Mouse (Mus musculus): ENCODE measurements around the gene Adgrg3. TPM values are rescaled to one million over a fixed set of nuclear protein-coding genes. Genes with fewer than 3 reads are reported as not detected.
A peak's percentile ranks its signal among the peaks of the same experiment; 100 is the strongest.

Adgrg3 gene
- polyA plus RNA-seq, 1 experiment from 2014 or later, result 0.61 TPM

DNA sequence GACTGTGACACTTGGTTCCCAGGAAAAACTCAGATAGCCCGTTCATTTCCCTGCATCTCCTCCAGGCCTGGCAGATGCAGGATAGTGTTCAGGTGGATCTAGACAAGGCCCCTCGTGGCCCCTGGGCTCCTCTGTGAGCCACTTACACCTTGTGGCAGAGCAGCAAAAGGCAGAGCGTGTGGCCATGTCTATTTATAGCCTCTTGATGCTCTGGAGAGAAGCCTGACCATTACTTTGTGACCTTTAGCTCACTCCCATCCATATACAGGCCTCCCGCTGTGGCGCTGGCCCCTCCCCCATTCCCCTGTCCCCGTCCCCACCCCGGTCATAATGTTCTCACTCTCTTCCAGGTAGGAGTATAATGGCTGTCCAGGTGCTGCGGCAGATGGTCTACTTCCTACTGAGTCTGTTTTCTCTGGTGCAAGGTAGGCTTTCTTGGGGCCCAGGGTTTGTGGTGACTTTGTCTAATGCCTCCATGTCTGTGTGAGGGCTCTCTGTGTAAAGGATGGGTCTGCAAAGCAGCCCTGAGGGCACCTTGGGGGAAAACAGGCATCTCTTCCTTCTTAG is 15.3 kb upstream of the Adgrg3 start:
- Histone ChIP-seq H3K4me3 (ENCODE audit: low read depth, low read length) (no peak overlapping the region), H3K27ac (replicated peaks) (0 out of 2 replicates have a peak overlapping the region, but pooled peaks have one; percentile 8), H3K4me2 (replicated peaks; ENCODE audit: low read depth) (no peak overlapping the region), H3K9me3 (ENCODE audit: control insufficient read depth, low read length) (no peaks in the 10 kb centered on the region), H3K27me3 (ENCODE audit: control insufficient read depth, insufficient read depth, low read length) (no peaks in the 10 kb centered on the region), H3K9ac (ENCODE audit: low read length) (no peak overlapping the region), H3K36me3 (ENCODE audit: control insufficient read depth, insufficient read depth, low read length) (peaks cover 3% of the 10 kb centered on the region; the same call in 1 of the 2 replicates), H3K4me1 (replicated peaks; ENCODE audit: control insufficient read depth, insufficient read depth) (0 out of 2 replicates have a peak, but pooled peaks cover 2% of the 10 kb centered on the region)
- TF ChIP-seq EP300 (optimal IDR thresholded peaks at IDR 0.05), result no peak
- DNase-seq (ENCODE audit: low spot score) (no peak), ATAC-seq (ENCODE audit: low FRiP score, low TSS enrichment) (no peak)
- 41% methylated on average over 8 of the region's 8 CpGs for WGBS

DNA sequence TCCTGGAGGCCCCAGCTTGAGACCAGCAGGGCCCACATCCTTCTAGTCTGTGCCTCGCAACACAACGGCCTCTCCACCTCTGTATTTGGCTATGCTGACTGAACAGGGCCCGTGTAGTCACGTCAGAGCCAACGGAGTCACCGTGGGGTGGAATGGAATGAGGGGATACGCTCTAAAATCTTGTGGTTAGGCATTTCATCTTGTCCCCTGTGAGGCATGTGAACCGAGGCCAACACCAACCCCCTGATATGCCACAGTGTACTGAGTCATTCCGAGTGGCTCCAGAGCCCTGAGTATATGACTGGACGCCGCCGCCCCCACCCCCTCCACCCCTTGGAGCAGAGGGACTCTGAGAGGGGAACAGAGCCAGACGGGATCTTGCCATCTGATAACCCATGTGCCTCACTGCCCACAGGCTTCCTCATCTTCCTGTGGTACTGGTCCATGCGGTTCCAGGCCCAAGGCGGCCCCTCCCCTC is 5.0 kb upstream of the Adgrg3 start:
- TF ChIP-seq CTCF (IDR thresholded peaks at IDR 0.05; ENCODE audit: low read depth) (no peak), EP300 (optimal IDR thresholded peaks at IDR 0.05) (no peak)
- Histone ChIP-seq H3K9me3 (ENCODE audit: control insufficient read depth, low read length) (no peaks in the 10 kb centered on the region), H3K4me3 (ENCODE audit: low read depth, low read length) (no peak overlapping the region), H3K9ac (ENCODE audit: low read length) (no peak overlapping the region), H3K4me1 (replicated peaks; ENCODE audit: control insufficient read depth, insufficient read depth) (no peaks in the 10 kb centered on the region), H3K4me2 (replicated peaks; ENCODE audit: low read depth) (no peak overlapping the region), H3K27me3 (ENCODE audit: control insufficient read depth, insufficient read depth, low read length) (no peaks in the 10 kb centered on the region), H3K27ac (replicated peaks) (no peak overlapping the region), H3K36me3 (ENCODE audit: control insufficient read depth, insufficient read depth, low read length) (no peaks in the 10 kb centered on the region; the same call in 1 of the 2 replicates)
- DNase-seq (ENCODE audit: low spot score) (no peak), ATAC-seq (ENCODE audit: low FRiP score, low TSS enrichment) (no peak)
- WGBS, result 83% methylated on average over 15 of the region's 15 CpGs

DNA sequence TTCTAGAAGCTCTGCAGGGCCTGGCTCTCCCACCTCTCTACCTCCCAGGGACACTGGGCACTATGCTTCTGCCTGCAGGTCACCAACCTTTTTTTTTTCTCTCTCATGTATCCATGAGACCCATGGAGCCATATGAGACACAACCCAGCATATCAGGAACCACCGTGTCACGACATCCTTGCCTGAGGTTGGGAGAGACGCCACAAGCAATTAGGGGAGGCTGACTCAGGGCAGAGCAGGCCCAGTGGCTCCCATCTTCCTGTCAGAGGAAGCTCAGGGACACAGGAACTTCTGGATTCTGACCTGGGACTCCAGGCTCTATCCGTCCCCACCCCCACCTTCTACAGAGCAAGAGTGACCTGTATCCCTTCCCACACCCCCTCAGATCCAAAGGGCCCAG is 1.6 kb upstream of the Adgrg3 start:
- DNase-seq (ENCODE audit: low spot score) (no peak), ATAC-seq (ENCODE audit: low FRiP score, low TSS enrichment) (no peak)
- H3K36me3 ChIP-seq (ENCODE audit: control insufficient read depth, insufficient read depth, low read length), result no peaks in the 10 kb centered on the region
- TF ChIP-seq CTCF (IDR thresholded peaks at IDR 0.05; ENCODE audit: low read depth) (no peak), EP300 (optimal IDR thresholded peaks at IDR 0.05) (no peak)
- H3K27me3 ChIP-seq (ENCODE audit: control insufficient read depth, insufficient read depth, low read length), result no peaks in the 10 kb centered on the region
- H3K9ac ChIP-seq (ENCODE audit: low read length), result no peak overlapping the region
- H3K4me3 ChIP-seq (ENCODE audit: low read depth, low read length), result no peak overlapping the region
- H3K4me2 ChIP-seq (replicated peaks; ENCODE audit: low read depth), result no peak overlapping the region
- H3K9me3 ChIP-seq (ENCODE audit: control insufficient read depth, low read length), result no peaks in the 10 kb centered on the region
- no peak overlapping the region for H3K27ac ChIP-seq (replicated peaks)
- WGBS, result 79% methylated on average over 4 of the region's 4 CpGs
- H3K4me1 ChIP-seq (replicated peaks; ENCODE audit: control insufficient read depth, insufficient read depth), result no peaks in the 10 kb centered on the region

DNA sequence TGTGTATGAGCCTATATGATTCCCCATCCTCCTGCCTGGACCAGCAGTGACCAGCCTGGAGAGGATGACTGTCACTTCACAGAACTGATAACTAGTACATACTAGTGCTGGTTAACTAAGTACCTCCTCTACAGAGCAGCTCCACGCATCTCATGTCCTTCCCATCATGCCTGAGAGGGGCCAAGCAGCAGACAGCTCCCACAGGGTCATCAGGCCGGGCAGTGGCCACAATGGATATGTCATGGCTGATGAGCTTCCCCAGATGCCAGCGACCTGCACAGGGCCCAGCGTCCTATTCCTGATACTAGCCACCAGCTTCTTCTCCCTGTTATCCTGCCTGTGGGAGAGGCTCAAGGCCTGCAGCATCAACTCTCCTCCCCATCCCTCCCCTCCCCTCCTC is 808 bp upstream of the Adgrg3 start:
- H3K4me3 ChIP-seq (ENCODE audit: low read depth, low read length), result no peak overlapping the region
- WGBS, result 73% methylated on average over 4 of the region's 4 CpGs

DNA sequence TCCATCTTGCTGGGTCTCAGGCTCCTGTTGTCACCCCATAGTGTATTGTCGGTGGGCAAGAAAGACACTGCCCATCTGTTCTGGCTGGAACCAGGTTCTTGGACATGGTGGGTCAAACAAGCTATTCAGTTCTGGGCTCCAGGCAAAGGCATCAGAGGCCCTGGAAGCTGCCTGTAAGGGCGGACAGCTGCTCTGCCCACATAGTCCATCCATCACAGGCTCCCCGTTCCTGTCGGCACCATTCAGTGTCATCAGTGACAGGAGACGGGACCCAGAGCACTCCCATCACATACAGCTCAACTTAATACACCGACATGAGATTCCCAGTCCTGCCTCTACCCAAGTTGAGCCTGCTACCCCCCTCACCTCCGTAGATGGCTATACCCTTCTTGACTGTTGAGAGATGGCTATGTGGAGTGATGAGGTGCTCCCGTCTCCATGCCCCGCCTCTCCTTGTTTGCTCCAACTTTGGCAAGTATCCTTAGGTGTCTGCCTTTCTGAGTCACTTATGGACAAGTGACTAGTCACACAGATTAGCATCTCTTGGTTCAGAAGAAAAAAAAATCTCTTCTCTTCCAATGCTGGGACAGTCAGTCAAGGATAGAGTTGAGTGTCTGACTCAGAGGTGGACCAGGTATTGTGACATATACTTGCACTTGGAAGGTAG is 610 bp downstream of the Adgrg3 start:
- Histone ChIP-seq H3K9me3 (ENCODE audit: control insufficient read depth, low read length) (no peaks in the 10 kb centered on the region), H3K4me3 (ENCODE audit: low read depth, low read length) (no peak overlapping the region), H3K36me3 (ENCODE audit: control insufficient read depth, insufficient read depth, low read length) (no peaks in the 10 kb centered on the region), H3K4me2 (replicated peaks; ENCODE audit: low read depth) (no peak overlapping the region), H3K9ac (ENCODE audit: low read length) (no peak overlapping the region), H3K4me1 (replicated peaks; ENCODE audit: control insufficient read depth, insufficient read depth) (no peaks in the 10 kb centered on the region), H3K27ac (replicated peaks) (0 out of 2 replicates have a peak overlapping the region, but pooled peaks have one; percentile 4), H3K27me3 (ENCODE audit: control insufficient read depth, insufficient read depth, low read length) (no peaks in the 10 kb centered on the region)
- no peak for DNase-seq (ENCODE audit: low spot score)
- ATAC-seq (ENCODE audit: low FRiP score, low TSS enrichment), result no peak
- TF ChIP-seq EP300 (optimal IDR thresholded peaks at IDR 0.05), result no peak
- TF ChIP-seq CTCF (IDR thresholded peaks at IDR 0.05; ENCODE audit: low read depth), result no peak
- WGBS, result 61% methylated on average over 9 of the region's 9 CpGs

More for the DNA sequence above, 808 bp upstream of the Adgrg3 start:
- Histone ChIP-seq H3K27me3 (ENCODE audit: control insufficient read depth, insufficient read depth, low read length) (no peaks in the 10 kb centered on the region), H3K9me3 (ENCODE audit: control insufficient read depth, low read length) (no peaks in the 10 kb centered on the region), H3K36me3 (ENCODE audit: control insufficient read depth, insufficient read depth, low read length) (no peaks in the 10 kb centered on the region), H3K4me1 (replicated peaks; ENCODE audit: control insufficient read depth, insufficient read depth) (no peaks in the 10 kb centered on the region), H3K27ac (replicated peaks) (no peak overlapping the region), H3K4me2 (replicated peaks; ENCODE audit: low read depth) (no peak overlapping the region), H3K9ac (ENCODE audit: low read length) (no peak overlapping the region)
- DNase-seq (ENCODE audit: low spot score), result no peak
- ATAC-seq (ENCODE audit: low FRiP score, low TSS enrichment), result no peak
- no peak for TF ChIP-seq CTCF (IDR thresholded peaks at IDR 0.05; ENCODE audit: low read depth)
- TF ChIP-seq EP300 (optimal IDR thresholded peaks at IDR 0.05), result no peak

DNA sequence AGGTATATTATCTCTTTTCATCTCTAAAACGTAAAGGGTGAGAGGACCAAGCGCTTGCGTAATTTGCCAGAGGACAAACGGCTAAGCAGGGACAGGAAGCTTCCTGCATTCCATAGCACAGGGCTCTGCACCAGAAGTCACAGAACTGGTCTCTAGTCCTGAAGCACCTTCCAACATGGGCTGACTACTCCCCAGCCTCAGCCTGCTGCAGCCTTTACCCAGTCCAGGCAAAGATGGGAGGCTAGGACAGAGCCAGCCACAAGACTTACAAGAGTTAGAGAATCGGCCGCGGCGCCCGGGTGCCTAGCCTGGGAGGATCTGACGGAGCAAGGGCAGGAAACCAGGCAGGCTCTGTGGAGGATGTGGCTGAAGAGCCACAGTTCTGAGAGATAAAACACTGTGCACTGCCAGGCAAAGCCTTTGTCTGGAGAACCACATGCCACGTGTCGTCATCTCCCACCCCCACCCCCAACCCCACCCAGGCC is 2.8 kb downstream of the Adgrg3 start:
- H3K4me3 ChIP-seq (ENCODE audit: low read depth, low read length), result no peak overlapping the region
- no peak for TF ChIP-seq EP300 (optimal IDR thresholded peaks at IDR 0.05)
- no peak for TF ChIP-seq CTCF (IDR thresholded peaks at IDR 0.05; ENCODE audit: low read depth)
- WGBS, result 48% methylated on average over 12 of the region's 12 CpGs
- no peaks in the 10 kb centered on the region for H3K27me3 ChIP-seq (ENCODE audit: control insufficient read depth, insufficient read depth, low read length)
- H3K27ac ChIP-seq (replicated peaks), result no peak overlapping the region
- H3K9me3 ChIP-seq (ENCODE audit: control insufficient read depth, low read length), result no peaks in the 10 kb centered on the region
- H3K9ac ChIP-seq (ENCODE audit: low read length), result no peak overlapping the region
- ATAC-seq (ENCODE audit: low FRiP score, low TSS enrichment), result no peak
- no peaks in the 10 kb centered on the region for H3K36me3 ChIP-seq (ENCODE audit: control insufficient read depth, insufficient read depth, low read length)
- no peaks in the 10 kb centered on the region for H3K4me1 ChIP-seq (replicated peaks; ENCODE audit: control insufficient read depth, insufficient read depth)
- no peak for DNase-seq (ENCODE audit: low spot score)
- no peak overlapping the region for H3K4me2 ChIP-seq (replicated peaks; ENCODE audit: low read depth)

All from stomach, postnatal 0 days (tissue).